Mouse (Mus musculus) cerebellum, adult 18-20 months (tissue): ENCODE measurements around the gene Bloc1s1.

Experiments used
- DNase-seq, 2 experiments: peaks; one replicate each; pipeline ENCODE4 v3.0.0; 2021

Gene Bloc1s1

GRCm38 (mm10) chr10:128931441-128931840 lies 7.6 kb upstream of the Bloc1s1 start:
- DNase-seq: no peak

GRCm38 (mm10) chr10:128929638-128930378 lies 6.0 kb upstream of the Bloc1s1 start:
- no peak for DNase-seq

GRCm38 (mm10) chr10:128928356-128928755 lies 4.5 kb upstream of the Bloc1s1 start:
- no peak for DNase-seq

GRCm38 (mm10) chr10:128923013-128923691 lies 683 bp downstream of the Bloc1s1 start:
- DNase-seq: peak; percentile 94 to 97

- DNase-seq: no peak
Measured at GRCm38 (mm10) chr10:128922822-128923012, 1.1 kb downstream of the Bloc1s1 start, which contains the start of gene Rdh5. Gene Rdh5 (minus strand): TSS chr10:128922888.

- no peak for DNase-seq
Measured at GRCm38 (mm10) chr10:128921883-128922821, 1.7 kb downstream of the Bloc1s1 start.

GRCm38 (mm10) chr10:128921251-128921650 lies 2.6 kb downstream of the Bloc1s1 start:
- DNase-seq: no peak

GRCm38 (mm10) chr10:128920736-128921161 lies 3.1 kb downstream of the Bloc1s1 start:
- no peak for DNase-seq

GRCm38 (mm10) chr10:128919966-128920365 lies 3.9 kb downstream of the Bloc1s1 start:
- no peak for DNase-seq

GRCm38 (mm10) chr10:128919203-128919631 lies 4.6 kb downstream of the Bloc1s1 start:
- DNase-seq: peak in 1 of 2 experiments; percentile 50

- DNase-seq: peak; percentile 92 to 97
Measured at GRCm38 (mm10) chr10:128918246-128918645, 5.6 kb downstream of the Bloc1s1 start.

GRCm38 (mm10) chr10:128917400-128917799 lies 6.4 kb downstream of the Bloc1s1 start:
- DNase-seq: no peak

- no peak for DNase-seq
Measured at GRCm38 (mm10) chr10:128916665-128917064, 7.2 kb downstream of the Bloc1s1 start.

GRCm38 (mm10) chr10:128915550-128915949 lies 8.3 kb downstream of the Bloc1s1 start:
- DNase-seq: no peak

GRCm38 (mm10) chr10:128913696-128914095 lies 10.1 kb downstream of the Bloc1s1 start:
- no peak for DNase-seq

GRCm38 (mm10) chr10:128913219-128913618 lies 10.6 kb downstream of the Bloc1s1 start:
- DNase-seq: peak; percentile 92 to 95

- DNase-seq: no peak
Measured at GRCm38 (mm10) chr10:128912791-128913190, 11.0 kb downstream of the Bloc1s1 start.

GRCm38 (mm10) chr10:128912268-128912667 lies 11.6 kb downstream of the Bloc1s1 start:
- DNase-seq: no peak

- no peak for DNase-seq
Measured at GRCm38 (mm10) chr10:128911430-128911829, 12.4 kb downstream of the Bloc1s1 start.

GRCm38 (mm10) chr10:128910066-128910841 lies 13.6 kb downstream of the Bloc1s1 start:
- no peak for DNase-seq

- DNase-seq: peak; percentile 56 to 59
Measured at GRCm38 (mm10) chr10:128909567-128910028, 14.2 kb downstream of the Bloc1s1 start.

- no peak for DNase-seq
Measured at GRCm38 (mm10) chr10:128908778-128909448, 14.9 kb downstream of the Bloc1s1 start.
